Mouse (Mus musculus) ovary, postnatal 14 days (tissue): ENCODE data around the gene Itga5.

Experiments
- DNase-seq: peaks from one replicate; pipeline ENCODE4 v3.0.0; 2022; ENCODE audit warnings: low spot score

The Itga5 gene

DNA sequence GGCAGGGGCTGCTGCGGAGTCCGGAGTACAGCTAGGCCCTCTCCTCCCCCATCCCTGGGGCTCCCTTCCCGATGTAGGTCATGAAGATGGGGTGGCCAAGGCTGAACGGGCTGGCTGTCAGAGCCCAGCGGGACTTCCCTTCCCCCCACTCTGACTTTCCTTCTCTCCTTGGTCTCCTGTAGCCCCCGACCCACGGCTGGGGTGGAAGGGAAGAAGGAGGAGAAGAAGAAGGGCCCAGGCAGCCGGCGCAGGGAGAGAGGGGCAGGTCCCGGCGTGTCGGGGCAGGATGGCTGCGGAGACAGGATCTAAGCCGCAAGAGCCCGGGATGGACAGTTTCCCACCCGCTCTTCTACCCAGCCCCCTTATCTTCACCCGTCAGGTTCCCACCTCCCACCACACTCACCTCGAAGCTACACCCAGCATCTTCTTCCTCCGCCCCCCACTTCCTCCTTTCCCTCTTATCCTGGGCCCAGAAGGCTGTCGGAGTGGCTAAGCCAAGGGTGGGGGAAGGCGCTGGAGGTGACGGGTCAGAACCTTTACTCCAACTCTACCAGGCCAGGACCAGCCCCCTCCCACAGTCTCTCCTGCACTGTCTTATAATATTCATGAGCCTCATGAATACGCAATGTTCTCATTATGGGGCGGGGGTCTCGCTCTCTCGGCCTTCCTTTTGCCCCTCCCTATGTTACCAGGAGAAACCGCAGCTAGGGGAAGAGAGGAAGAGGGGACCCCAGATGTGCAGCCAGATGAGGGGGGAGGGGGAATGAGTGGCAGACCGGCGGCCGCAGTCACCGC lies 27.2 kb downstream of the Itga5 start:
- no peak for DNase-seq

- DNase-seq = no peak
These were observed 27.8 kb downstream of the Itga5 start for GRCm38 (mm10) chr15:103338829-103339165.

- DNase-seq = no peak
These were observed 29.4 kb downstream of the Itga5 start for GRCm38 (mm10) chr15:103336996-103337667.

DNA sequence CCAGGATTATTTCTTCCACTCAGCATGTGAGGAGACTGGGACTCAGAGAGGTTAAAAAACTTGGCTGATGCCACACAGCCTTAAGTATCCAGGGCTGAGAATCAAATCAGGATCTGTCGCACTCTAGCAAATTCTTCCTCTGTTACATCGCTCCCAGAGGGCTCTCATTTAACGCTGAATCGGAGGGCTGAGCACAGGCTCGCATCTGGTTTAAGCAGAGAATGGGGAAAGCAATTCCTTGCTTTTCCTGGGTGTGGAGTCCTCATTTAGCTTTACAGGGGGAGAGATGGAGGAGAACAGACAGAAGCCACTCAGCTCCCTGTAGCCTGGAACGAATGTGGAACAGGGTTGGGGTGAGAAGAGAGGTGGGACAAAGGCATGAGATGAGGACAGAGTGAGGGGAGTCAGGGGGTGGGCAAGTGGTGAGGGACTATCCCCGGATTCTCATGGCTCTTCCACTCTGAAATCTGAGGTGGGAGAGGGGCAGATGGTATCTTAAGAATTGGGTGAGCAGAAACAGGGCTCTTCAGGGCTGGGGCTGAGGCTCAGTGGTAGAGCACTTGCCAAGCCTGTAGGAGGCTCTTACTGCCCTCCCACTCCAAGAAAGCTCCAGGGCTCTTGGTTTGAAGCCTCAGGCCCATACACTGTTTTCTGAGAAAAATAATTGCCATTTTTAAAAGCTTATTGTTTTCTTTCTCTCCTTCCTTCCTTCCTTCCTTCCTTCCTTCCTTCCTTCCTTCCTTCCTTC lies 30.9 kb downstream of the Itga5 start:
- DNase-seq = no peak

GRCm38 (mm10) chr15:103335040-103335439 lies 31.5 kb downstream of the Itga5 start:
- DNase-seq = no peak

GRCm38 (mm10) chr15:103334194-103334593 lies 32.4 kb downstream of the Itga5 start:
- no peak for DNase-seq

GRCm38 (mm10) chr15:103333738-103334137 lies 32.8 kb downstream of the Itga5 start:
- no peak for DNase-seq

- no peak for DNase-seq
These were observed 33.4 kb downstream of the Itga5 start for GRCm38 (mm10) chr15:103333081-103333615.

DNA sequence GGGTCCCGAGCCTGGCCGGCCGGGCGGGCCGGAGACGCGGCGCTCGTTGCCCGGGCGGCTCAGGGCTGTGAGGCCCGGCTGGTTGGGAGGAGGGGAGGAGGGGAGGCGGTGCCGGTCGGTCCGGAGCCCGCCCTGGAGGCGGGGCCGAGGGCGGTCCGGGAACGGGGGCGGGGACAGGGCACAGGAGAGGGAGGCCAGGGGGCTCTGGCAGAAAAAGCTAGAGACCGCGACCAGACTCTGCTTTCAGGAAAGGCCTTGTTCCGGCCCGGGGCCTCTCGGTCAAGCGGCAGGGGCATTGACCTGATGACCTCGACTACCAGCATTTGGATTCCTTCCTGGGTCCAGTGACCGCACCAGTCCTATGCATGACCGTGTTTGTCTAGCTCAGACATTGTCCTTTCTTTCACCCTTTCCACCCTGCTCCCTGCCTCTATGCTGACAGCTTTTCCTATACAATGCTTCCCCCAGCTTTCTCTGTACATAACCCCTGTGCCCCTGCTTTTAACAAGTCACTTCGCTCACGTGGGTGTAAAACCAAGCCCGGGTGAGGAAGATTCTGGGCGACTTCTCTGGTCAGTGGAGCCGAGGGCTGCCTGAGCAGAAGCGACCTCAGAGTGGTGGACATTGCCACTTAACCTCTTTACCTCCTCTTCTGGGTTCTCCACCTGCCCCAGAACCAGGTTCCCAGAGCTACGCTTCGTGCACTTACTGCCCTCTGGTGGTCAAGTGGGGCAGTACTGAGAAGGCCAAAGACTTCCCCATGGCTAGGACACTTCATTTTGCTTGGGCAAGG lies 42.9 kb downstream of the Itga5 start:
- peak; percentile 87 for DNase-seq

- no peak for DNase-seq
These were observed 43.5 kb downstream of the Itga5 start for GRCm38 (mm10) chr15:103323070-103323454.

DNA sequence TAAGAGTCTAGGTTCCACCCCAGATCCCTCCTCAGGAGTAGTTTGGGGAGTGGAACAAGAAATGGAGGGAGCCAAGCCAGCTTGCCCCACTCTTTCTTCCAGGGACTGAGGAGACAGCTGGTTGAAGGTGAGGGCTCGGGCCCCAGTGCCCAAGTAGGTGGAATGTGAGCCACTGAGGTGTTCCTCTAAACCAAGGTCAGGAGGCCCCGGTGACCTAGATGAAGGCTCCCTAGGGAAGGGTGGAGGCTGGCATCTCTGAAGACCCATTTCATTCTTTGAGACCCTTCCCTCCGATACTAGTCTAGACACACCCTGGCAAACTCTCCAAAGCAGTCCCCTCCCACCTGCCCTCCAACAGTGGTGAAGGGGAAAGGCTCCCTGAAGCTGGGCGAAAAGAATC lies 44.2 kb downstream of the Itga5 start:
- DNase-seq = no peak

- DNase-seq = no peak
These were observed 45.5 kb downstream of the Itga5 start for GRCm38 (mm10) chr15:103321076-103321475.

DNA sequence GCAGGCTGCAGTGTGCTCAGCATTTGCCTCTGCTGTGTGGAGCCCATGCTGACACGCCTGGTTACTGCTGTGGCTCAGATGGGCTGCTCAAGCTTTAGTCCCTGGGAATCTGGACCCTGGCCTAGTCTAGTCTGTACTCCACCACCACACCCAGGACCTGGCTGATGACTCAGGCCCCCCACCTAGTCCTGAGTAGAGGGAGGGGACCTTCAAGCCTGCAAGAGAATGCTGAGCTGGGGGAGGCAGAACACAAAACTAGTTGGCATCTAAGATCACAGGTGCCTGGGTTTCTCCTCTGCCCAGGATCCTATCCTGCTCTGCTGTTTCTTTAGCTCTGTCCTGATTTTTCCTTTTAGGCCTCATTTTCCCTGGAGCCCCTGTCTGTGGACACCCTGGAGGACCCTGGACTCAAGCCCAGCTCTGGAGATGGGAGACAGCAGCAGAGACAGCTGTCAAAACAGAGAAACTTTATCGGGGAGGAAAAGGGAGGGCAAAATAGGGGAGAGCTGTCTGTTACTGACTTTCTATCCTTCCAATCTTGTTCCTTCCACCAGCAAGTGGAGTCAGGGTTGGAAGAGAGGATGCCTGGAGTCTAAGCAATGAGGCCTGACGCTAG lies 48.3 kb downstream of the Itga5 start:
- DNase-seq = no peak

GRCm38 (mm10) chr15:103317731-103318130 lies 48.8 kb downstream of the Itga5 start:
- DNase-seq = no peak

DNA sequence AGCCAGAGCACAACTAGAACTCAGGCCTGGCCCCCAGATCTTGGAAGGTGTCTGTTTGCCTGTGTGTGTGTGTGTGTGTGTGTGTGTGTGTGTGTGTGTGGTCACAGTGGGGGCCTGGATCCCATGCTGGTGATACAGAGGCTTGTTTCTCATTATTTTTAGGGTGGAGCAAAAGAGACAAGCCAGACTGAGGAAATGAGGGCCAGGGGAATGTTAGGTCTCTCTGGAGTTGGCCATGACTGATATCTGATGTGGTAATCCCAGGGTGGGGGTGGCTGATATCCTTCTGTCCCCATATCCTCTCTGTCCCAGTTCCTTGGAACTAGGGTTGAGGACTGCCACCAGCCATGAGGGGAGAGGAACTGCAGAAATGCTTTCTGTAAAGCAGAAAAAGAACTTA lies 49.4 kb downstream of the Itga5 start:
- DNase-seq = no peak

DNA sequence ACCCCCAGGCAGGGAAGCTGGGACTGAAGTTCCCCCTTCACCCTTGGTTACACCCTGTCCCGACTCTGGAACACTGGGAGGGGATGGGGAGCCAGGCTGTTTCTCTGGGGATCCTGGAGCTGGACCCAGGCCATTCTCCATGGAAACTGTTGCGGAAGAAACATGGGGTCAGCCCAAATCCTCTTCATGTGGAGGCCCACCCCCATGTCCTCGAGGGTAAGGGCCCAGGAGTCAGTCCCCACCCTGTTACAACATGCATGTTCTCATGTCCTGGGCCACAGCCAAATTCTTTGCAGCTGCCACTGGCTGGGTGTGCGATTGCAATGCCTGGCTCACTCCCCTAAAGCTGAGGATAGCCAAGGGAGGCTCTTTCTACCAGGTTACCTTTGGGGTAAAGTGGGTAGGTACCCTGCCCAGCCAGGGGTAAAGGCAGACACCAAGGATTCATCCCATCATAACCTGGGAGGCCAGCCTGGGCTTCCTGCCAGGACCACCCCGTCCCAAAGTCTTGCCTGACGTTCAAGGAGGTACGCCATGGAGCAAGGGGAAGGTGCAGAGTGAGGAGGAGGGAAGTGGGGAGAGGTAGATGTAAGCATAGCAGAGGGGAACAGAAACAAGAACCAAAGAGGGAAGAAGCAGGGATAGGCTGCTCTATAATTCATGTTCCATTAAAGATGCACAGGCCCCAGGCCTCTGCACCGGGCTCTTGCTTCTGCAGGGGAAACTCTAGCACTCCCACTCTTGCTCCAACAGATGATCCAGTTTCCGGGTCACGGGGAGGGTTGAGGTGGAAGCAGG lies 50.4 kb downstream of the Itga5 start:
- no peak for DNase-seq

GRCm38 (mm10) chr15:103315011-103315502 lies 51.5 kb downstream of the Itga5 start:
- DNase-seq = peak; percentile 78

GRCm38 (mm10) chr15:103314181-103314580 lies 52.4 kb downstream of the Itga5 start:
- no peak for DNase-seq

DNA sequence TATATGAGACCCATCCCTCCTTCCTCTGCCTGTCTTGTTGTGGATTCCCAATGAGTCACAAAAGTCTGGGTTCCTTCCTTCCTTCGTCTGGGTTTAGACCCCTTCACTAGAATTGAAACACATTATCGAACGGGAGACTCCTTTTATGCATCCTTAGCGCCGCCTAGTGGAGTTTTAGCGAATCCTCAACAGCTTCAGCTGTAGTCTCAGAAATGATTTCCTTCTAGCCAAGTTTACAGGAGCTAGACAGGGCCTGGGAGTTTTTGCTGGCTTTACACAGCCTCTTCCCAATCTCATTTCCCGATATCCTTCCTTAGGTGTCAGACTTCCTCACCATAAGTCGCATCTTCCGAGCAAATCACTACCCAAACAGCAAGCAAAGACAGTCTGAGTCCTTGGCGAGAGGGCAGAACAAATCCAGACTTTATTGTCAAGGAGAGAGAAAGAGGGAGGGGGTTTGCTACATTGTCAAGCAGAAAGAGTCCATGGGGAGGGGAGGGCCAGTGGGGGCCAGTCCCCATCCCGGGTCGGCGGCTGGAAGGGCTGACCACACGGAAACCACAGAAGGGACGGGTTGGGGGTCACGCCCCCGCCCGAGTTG lies 53.0 kb downstream of the Itga5 start:
- DNase-seq = peak; percentile 54

DNA sequence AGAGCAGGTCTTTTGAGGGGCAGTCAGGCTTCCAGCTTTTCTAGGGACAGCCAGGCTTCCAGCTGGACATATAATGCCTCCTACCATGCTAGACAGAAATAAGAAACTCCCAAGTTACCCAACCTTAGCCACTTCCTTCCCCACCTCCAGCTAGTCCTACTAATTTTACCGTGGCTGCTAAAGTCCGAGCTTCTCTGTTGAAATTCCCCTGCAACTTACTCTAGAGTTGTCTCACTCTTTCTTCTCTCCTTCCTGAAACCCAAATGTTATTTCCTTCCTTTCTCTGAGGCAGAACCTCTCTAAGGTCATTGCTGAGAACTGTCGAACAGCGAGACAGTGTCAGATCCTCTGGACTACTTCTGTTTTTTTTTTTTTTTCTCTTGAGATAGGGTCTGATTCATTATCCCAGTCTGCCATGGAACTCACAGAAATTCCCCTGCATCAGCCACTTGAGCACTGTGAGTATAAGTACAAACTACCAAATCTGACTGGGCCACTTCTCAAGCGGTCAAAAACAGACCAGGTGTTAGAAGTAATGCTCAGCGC lies 56.1 kb downstream of the Itga5 start, which contains the start of gene Gpr84:
Gene Gpr84, minus strand, starts transcription at position 248 of the 546 bp plus-strand sequence.
- DNase-seq = no peak
